Mouse (Mus musculus): ENCODE measurements around the gene Pphln1. TPM values are rescaled to one million over a fixed set of nuclear protein-coding genes. Genes with fewer than 3 reads are reported as not detected.

Gene Pphln1
- total and polyA plus RNA-seq, 2 experiments from 2014 or later = 32.3 to 37.9 TPM

DNA sequence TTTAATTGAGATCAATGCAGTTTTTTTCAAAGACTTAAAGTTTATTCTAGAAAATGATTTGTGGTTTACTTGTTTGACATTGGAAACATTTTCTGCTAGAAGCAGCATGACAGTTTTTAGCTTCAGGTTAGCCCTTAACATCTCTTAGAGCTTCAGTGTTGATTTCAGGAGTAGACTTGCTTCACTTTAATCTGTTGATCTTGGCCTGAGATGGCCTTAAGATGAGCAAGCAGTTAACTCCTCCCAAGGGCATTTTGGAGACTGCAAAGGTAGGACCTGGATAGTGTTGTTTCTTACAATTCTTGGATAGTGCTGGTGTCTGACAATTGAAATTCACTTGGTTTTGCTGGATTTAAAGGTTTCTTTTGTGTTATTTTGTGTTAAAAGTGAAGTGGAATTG, 6.7 kb downstream of the Pphln1 start:
- DNase-seq (no peak), ATAC-seq (no peak)
- peaks cover under 1% of the 10 kb centered on the region for H3K4me1 ChIP-seq (ENCODE audit: insufficient read depth)
- H3K27me3 ChIP-seq (ENCODE audit: insufficient read depth, low read length) = no peaks in the 10 kb centered on the region
- H3K4me3 ChIP-seq (ENCODE audit: low read depth, low read length) = no peak overlapping the region
- H3K4me2 ChIP-seq (ENCODE audit: low read depth) = no peak overlapping the region
- 0 out of 2 replicates have a peak, but pooled peaks cover 4% of the 10 kb centered on the region for H3K36me3 ChIP-seq (ENCODE audit: insufficient read depth)
- H3K9me3 ChIP-seq (ENCODE audit: low read length) = no peaks in the 10 kb centered on the region
- no peak overlapping the region for H3K9ac ChIP-seq
- H3K27ac ChIP-seq (ENCODE audit: low read depth, low read length) = no peak overlapping the region
- TF ChIP-seq CTCF (IDR thresholded peaks at IDR 0.05; ENCODE audit: low read depth) = no peak

DNA sequence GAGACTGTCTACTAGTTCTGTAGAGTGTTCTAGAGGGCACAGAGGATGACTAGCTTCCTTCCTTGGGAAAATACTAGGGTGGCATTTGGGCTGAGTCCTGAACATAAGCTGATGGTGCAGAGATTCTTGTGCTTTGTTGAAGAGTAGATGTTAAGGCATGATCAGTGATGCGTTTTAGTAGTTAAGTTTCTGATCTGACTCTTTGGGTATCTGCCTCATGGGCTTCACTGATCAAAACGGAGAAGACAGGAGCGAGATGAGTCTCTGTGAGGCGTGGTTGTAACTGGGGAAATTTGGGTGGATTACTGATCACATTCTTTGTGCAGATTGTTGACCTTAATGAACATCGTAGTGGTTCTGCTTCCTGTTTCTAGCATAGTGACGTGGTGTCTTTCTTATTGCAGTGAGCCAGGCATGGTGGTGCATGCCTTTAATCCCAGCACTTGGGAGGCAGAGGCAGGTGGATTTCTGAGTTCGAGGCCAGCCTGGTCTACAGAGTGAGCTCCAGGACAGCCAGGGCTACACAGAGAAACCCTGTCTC, 7.4 kb downstream of the Pphln1 start:
- H3K4me1 ChIP-seq (ENCODE audit: insufficient read depth) = no peaks in the 10 kb centered on the region
- no peak overlapping the region for H3K4me2 ChIP-seq (ENCODE audit: low read depth)
- H3K4me3 ChIP-seq (ENCODE audit: low read depth, low read length) = no peak overlapping the region
- H3K9ac ChIP-seq = no peak overlapping the region
- no peak overlapping the region for H3K27ac ChIP-seq (ENCODE audit: low read depth, low read length)
- H3K36me3 ChIP-seq (ENCODE audit: insufficient read depth) = 0 out of 2 replicates have a peak, but pooled peaks cover 4% of the 10 kb centered on the region
- H3K9me3 ChIP-seq (ENCODE audit: low read length) = no peaks in the 10 kb centered on the region
- no peak for TF ChIP-seq CTCF (IDR thresholded peaks at IDR 0.05; ENCODE audit: low read depth)
- WGBS = 96% methylated on average over 7 of the region's 7 CpGs
- no peaks in the 10 kb centered on the region for H3K27me3 ChIP-seq (ENCODE audit: insufficient read depth, low read length)
- no peak for DNase-seq
- ATAC-seq = no peak

DNA sequence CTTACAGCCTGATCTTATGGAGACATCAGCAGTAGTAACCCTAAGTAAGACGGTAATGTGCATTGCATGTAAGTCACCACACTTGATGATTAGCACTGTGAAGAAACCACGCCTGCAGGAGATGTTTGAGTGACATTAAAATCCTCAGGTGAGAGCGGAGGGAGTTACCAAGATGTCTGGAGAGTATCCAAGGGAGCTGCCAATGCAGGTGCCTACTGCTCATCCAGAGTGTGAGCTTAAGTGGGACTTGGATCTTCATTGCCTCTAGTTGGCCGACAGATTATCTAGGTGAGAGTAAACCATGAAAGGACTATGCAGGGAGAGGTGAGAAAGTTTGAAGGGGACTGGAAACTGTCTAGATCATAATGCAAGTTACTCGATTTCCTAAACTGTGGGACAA, 8.3 kb downstream of the Pphln1 start:
- DNase-seq (no peak), ATAC-seq (no peak)
- TF ChIP-seq CTCF (IDR thresholded peaks at IDR 0.05; ENCODE audit: low read depth) = no peak
- H3K9me3 ChIP-seq (ENCODE audit: low read length) = no peaks in the 10 kb centered on the region
- H3K36me3 ChIP-seq (ENCODE audit: insufficient read depth) = 0 out of 2 replicates have a peak, but pooled peaks cover 4% of the 10 kb centered on the region
- no peak overlapping the region for H3K9ac ChIP-seq
- H3K4me3 ChIP-seq (ENCODE audit: low read depth, low read length) = no peak overlapping the region
- H3K27me3 ChIP-seq (ENCODE audit: insufficient read depth, low read length) = no peaks in the 10 kb centered on the region
- no peak overlapping the region for H3K4me2 ChIP-seq (ENCODE audit: low read depth)
- H3K27ac ChIP-seq (ENCODE audit: low read depth, low read length) = no peak overlapping the region
- H3K4me1 ChIP-seq (ENCODE audit: insufficient read depth) = no peaks in the 10 kb centered on the region
- 97% methylated on average over 5 of the region's 5 CpGs for WGBS

DNA sequence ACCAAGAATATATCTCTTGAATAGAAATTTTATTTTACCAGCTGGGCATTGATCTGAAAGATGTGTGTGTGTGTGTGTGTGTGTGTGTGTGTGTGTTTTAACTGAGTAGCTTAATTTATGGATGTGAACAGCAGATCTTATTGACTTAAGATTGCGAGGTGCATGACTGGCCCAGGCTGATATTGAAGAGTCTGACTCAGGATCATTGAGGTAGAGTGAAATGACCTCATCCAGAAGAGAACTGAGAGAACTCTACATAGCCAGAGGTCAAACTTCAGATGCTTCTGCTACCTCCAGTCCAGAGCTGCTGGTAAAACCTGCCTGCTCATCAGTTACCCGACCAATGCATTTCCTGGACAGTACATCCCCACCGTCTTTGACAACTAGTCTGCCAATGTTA, 14.3 kb downstream of the Pphln1 start:
- no peak overlapping the region for H3K27ac ChIP-seq (ENCODE audit: low read depth, low read length)
- ATAC-seq = no peak
- no peak for TF ChIP-seq CTCF (IDR thresholded peaks at IDR 0.05; ENCODE audit: low read depth)
- H3K36me3 ChIP-seq (ENCODE audit: insufficient read depth) = peaks cover 10% of the 10 kb centered on the region
- no peak overlapping the region for H3K4me3 ChIP-seq (ENCODE audit: low read depth, low read length)
- 99% methylated on average over 3 of the region's 3 CpGs for WGBS
- H3K9ac ChIP-seq = no peak overlapping the region
- DNase-seq = no peak
- no peaks in the 10 kb centered on the region for H3K9me3 ChIP-seq (ENCODE audit: low read length)
- H3K4me2 ChIP-seq (ENCODE audit: low read depth) = no peak overlapping the region
- H3K4me1 ChIP-seq (ENCODE audit: insufficient read depth) = no peaks in the 10 kb centered on the region
- H3K27me3 ChIP-seq (ENCODE audit: insufficient read depth, low read length) = no peaks in the 10 kb centered on the region

DNA sequence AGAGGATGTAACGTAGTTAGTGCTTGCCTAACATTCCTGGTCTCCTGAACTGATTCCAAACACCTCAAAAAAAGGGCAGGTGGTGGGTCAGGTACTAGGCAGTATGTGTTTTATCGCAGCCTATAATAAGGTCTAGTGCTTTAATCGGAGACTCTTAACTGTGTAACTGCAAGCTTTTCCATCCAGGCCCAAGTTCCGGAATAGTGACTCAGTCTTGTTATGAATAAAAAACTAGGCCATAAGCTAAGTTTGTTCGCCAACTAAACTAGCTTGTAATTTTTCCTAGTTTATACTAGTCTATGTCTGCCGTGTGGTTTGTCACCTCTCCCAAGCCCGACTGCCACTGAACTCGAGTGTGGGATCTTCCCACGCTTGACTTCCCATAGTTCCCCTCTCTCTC, 16.3 kb downstream of the Pphln1 start:
- 93% methylated on average over 9 of the region's 9 CpGs for WGBS
- H3K4me1 ChIP-seq (ENCODE audit: insufficient read depth) = no peaks in the 10 kb centered on the region
- H3K27me3 ChIP-seq (ENCODE audit: insufficient read depth, low read length) = no peaks in the 10 kb centered on the region
- ATAC-seq = no peak
- TF ChIP-seq CTCF (IDR thresholded peaks at IDR 0.05; ENCODE audit: low read depth) = no peak
- no peaks in the 10 kb centered on the region for H3K9me3 ChIP-seq (ENCODE audit: low read length)
- H3K4me3 ChIP-seq (ENCODE audit: low read depth, low read length) = no peak overlapping the region
- DNase-seq = no peak
- H3K9ac ChIP-seq = no peak overlapping the region
- no peak overlapping the region for H3K4me2 ChIP-seq (ENCODE audit: low read depth)
- H3K36me3 ChIP-seq (ENCODE audit: insufficient read depth) = peaks cover 10% of the 10 kb centered on the region
- no peak overlapping the region for H3K27ac ChIP-seq (ENCODE audit: low read depth, low read length)

DNA sequence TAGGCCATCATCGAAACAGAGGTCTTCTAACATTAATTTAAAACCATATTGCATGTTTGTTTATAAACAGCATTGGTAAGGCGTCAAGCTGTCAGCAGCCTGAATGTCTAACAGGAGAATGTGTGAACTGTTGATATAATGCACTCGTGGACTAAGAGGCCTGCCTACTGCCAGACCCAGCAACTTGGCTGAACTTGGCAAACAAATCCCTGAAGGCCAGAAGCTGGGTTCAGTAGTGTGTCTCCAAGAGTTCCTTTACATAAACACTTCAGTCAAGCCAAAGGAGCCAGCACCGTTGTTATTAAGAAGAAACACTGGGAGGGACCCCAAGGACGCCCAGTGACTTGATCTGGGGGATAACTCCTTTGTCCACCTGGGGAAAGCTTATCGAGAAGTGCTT, 18.1 kb downstream of the Pphln1 start:
- H3K4me2 ChIP-seq (ENCODE audit: low read depth) = no peak overlapping the region
- H3K4me3 ChIP-seq (ENCODE audit: low read depth, low read length) = no peak overlapping the region
- H3K4me1 ChIP-seq (ENCODE audit: insufficient read depth) = no peaks in the 10 kb centered on the region

DNA sequence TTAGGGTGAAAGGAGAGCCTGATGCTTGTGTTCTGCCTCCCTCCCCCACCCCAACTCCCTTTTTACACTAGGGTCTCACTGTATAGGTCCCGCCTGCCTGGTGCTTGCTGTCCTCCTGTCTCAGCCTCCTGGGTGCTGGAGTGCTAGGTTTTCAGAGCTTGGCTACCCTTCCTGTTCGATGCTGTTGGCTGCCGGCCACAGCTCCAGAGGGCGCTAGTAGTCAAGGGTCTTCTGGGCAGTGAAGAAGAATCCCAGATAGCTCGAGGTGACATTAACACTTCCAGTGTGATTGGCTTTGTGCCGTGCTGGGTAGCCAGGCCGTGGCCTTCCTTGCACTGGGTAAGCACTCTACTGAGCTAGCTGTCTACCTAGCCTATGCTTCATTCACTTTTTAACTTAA, 22.4 kb downstream of the Pphln1 start:
- Histone ChIP-seq H3K9me3 (ENCODE audit: low read length) (no peaks in the 10 kb centered on the region), H3K27me3 (ENCODE audit: insufficient read depth, low read length) (no peaks in the 10 kb centered on the region), H3K9ac (no peak overlapping the region), H3K36me3 (ENCODE audit: insufficient read depth) (0 out of 2 replicates have a peak, but pooled peaks cover 5% of the 10 kb centered on the region), H3K4me1 (ENCODE audit: insufficient read depth) (no peaks in the 10 kb centered on the region), H3K27ac (ENCODE audit: low read depth, low read length) (no peak overlapping the region), H3K4me2 (ENCODE audit: low read depth) (no peak overlapping the region), H3K4me3 (ENCODE audit: low read depth, low read length) (no peak overlapping the region)
- no peak for TF ChIP-seq CTCF (IDR thresholded peaks at IDR 0.05; ENCODE audit: low read depth)
- DNase-seq = no peak
- no peak for ATAC-seq
- 83% methylated on average over 7 of the region's 7 CpGs for WGBS

More for the DNA sequence above, 18.1 kb downstream of the Pphln1 start:
- no peak overlapping the region for H3K9ac ChIP-seq
- DNase-seq = no peak
- no peaks in the 10 kb centered on the region for H3K9me3 ChIP-seq (ENCODE audit: low read length)
- 80% methylated on average over 6 of the region's 6 CpGs for WGBS
- no peak for ATAC-seq
- no peaks in the 10 kb centered on the region for H3K27me3 ChIP-seq (ENCODE audit: insufficient read depth, low read length)
- no peak overlapping the region for H3K27ac ChIP-seq (ENCODE audit: low read depth, low read length)
- peaks cover 10% of the 10 kb centered on the region for H3K36me3 ChIP-seq (ENCODE audit: insufficient read depth)
- TF ChIP-seq CTCF (IDR thresholded peaks at IDR 0.05; ENCODE audit: low read depth) = no peak

Data from forebrain, postnatal 0 days (tissue).